Comparison of ENCODE assay signal across 8 mouse cellular contexts in genomic region chr3:32397461-32398174, GRCm38 (mm10). TPM values are rescaled to one million over a fixed set of nuclear protein-coding genes. Genes with fewer than 3 reads are reported as not detected.
DNase-seq lines count a peak whose midpoint lies in the region; ATAC-seq and TF ChIP-seq lines count a peak whose summit lies in the region.

Gene Pik3ca (plus strand): TSS chr3:32397671.

- under 1% methylated on average over 53 of the region's 65 CpGs for WGBS in embryonic facial prominence, embryonic 15.5 days
- under 1% methylated on average over 58 of the region's 65 CpGs for WGBS in liver, adult 2 months
- under 1% methylated on average over 46 of the region's 65 CpGs for WGBS in stomach, postnatal 0 days

- H3K27ac ChIP-seq in bone marrow macrophage, adult 2 months (ENCODE audit: insufficient read depth, low read depth, low read length): peak within 1 kb of the TSS; percentile 83
- H3K27ac ChIP-seq in embryonic facial prominence, embryonic 15.5 days (replicated peaks): peak within 1 kb of the TSS; percentile 99
- H3K27ac ChIP-seq in liver, adult 2 months (replicated peaks; ENCODE audit: insufficient read depth, low read depth, low read length): peak within 1 kb of the TSS; percentile 90
- peak within 1 kb of the TSS; percentile 100 for H3K27ac ChIP-seq in stomach, postnatal 0 days (replicated peaks)

- ATAC-seq in CD4-positive, CD25-positive, alpha-beta regulatory T cell, adult 4 months: peak; percentile 10
- ATAC-seq in embryonic facial prominence, embryonic 15.5 days (ENCODE audit: insufficient number of reproducible peaks, low FRiP score, low TSS enrichment, low read depth): peak; percentile 63
- ATAC-seq in stomach, postnatal 0 days (ENCODE audit: low FRiP score, low TSS enrichment): peak; percentile 62

- H3K9ac ChIP-seq in embryonic facial prominence, embryonic 15.5 days: peak within 1 kb of the TSS; percentile 96
- peak within 1 kb of the TSS; percentile 91 for H3K9ac ChIP-seq in liver, adult 2 months (ENCODE audit: low read depth, low read length)
- H3K9ac ChIP-seq in stomach, postnatal 0 days (ENCODE audit: low read length): peak within 1 kb of the TSS; percentile 96

- TF ChIP-seq CTCF in bone marrow macrophage, adult 2 months (IDR thresholded peaks at IDR 0.05; ENCODE audit: low read depth, low read length): no peak
- TF ChIP-seq CTCF in liver, adult 2 months (IDR thresholded peaks at IDR 0.05; ENCODE audit: low read depth, low read length): no peak
- no peak for TF ChIP-seq CTCF in stomach, postnatal 0 days (IDR thresholded peaks at IDR 0.05; ENCODE audit: low read depth)

- no peak for TF ChIP-seq POLR2A in bone marrow macrophage, adult 2 months (IDR thresholded peaks at IDR 0.05; ENCODE audit: borderline replicate concordance, low read depth, low read length)
- TF ChIP-seq POLR2A in liver, adult 2 months (IDR thresholded peaks at IDR 0.05; ENCODE audit: extremely low read depth, insufficient read depth, low read length): no peak

- H3K4me1 ChIP-seq in bone marrow macrophage, adult 2 months (ENCODE audit: control insufficient read depth, insufficient read depth, low read length): peaks cover 35% of the 10 kb centered on the region
- H3K4me1 ChIP-seq in embryonic facial prominence, embryonic 15.5 days: peaks cover 29% of the 10 kb centered on the region
- peaks cover 31% of the 10 kb centered on the region for H3K4me1 ChIP-seq in liver, adult 2 months (ENCODE audit: control insufficient read depth, insufficient read depth, low read length)
- H3K4me1 ChIP-seq in stomach, postnatal 0 days (replicated peaks; ENCODE audit: control insufficient read depth, insufficient read depth): peaks cover 4% of the 10 kb centered on the region; the same call in 1 of the 2 replicates

- TF ChIP-seq EP300 in stomach, postnatal 0 days (optimal IDR thresholded peaks at IDR 0.05): no peak

- H3K27me3 ChIP-seq in embryonic facial prominence, embryonic 15.5 days: no peaks in the 10 kb centered on the region
- H3K27me3 ChIP-seq in liver, adult 2 months (ENCODE audit: control insufficient read depth, insufficient read depth, low read length): no peaks in the 10 kb centered on the region
- no peaks in the 10 kb centered on the region for H3K27me3 ChIP-seq in stomach, postnatal 0 days (ENCODE audit: control insufficient read depth, insufficient read depth, low read length)

- H3K4me3 ChIP-seq in bone marrow macrophage, adult 2 months (ENCODE audit: insufficient read depth, low read length): peak within 1 kb of the TSS; percentile 65
- H3K4me3 ChIP-seq in embryonic facial prominence, embryonic 15.5 days (replicated peaks): peak within 1 kb of the TSS; percentile 89
- H3K4me3 ChIP-seq in liver, adult 2 months (ENCODE audit: insufficient read depth, low read depth, low read length): peak within 1 kb of the TSS; percentile 89
- peak within 1 kb of the TSS; percentile 81 for H3K4me3 ChIP-seq in stomach, postnatal 0 days (ENCODE audit: low read depth, low read length)

- H3K79me2 ChIP-seq in liver, adult 2 months (ENCODE audit: control insufficient read depth, insufficient read depth, low read length): peaks cover 15% of the 10 kb centered on the region

- H3K36me3 ChIP-seq in embryonic facial prominence, embryonic 15.5 days: no peaks in the 10 kb centered on the region
- no peaks in the 10 kb centered on the region for H3K36me3 ChIP-seq in liver, adult 2 months (ENCODE audit: control insufficient read depth, insufficient read depth, low read length)
- H3K36me3 ChIP-seq in stomach, postnatal 0 days (ENCODE audit: control insufficient read depth, insufficient read depth, low read length): no peaks in the 10 kb centered on the region

- peak; percentile 43 to 45 for DNase-seq in heart, adult 9 months (ENCODE audit: low spot score in 2 of 2)
- peak; percentile 48 for DNase-seq in kidney, adult 9 months
- DNase-seq in liver, adult 2 months (ENCODE audit: extremely low read depth, low read depth, low spot score): peak; percentile 48
- peak; percentile 74 for DNase-seq in neural tube, embryonic 10.5 days (ENCODE audit: extremely low spot score, low spot score)
- DNase-seq in stomach, postnatal 0 days (ENCODE audit: low spot score): peak; percentile 73

- no peaks in the 10 kb centered on the region for H3K9me3 ChIP-seq in embryonic facial prominence, embryonic 15.5 days (replicated peaks)
- H3K9me3 ChIP-seq in stomach, postnatal 0 days (ENCODE audit: control insufficient read depth, low read length): no peaks in the 10 kb centered on the region

- peak within 1 kb of the TSS; percentile 69 for H3K4me2 ChIP-seq in embryonic facial prominence, embryonic 15.5 days (replicated peaks)
- H3K4me2 ChIP-seq in stomach, postnatal 0 days (replicated peaks; ENCODE audit: low read depth): peak within 1 kb of the TSS; percentile 75

RNA-seq across cellular contexts. Expression of gene Pik3ca, which starts in this region (rescaled TPM):
- polyA plus RNA-seq in CD4-positive, CD25-positive, alpha-beta regulatory T cell, adult 4 months (2017; shearing (Covaris generic)): 10 to 100 TPM; 14.1 to 23.2 TPM
- 45.1 and 49.7 TPM in 2 replicates for polyA plus RNA-seq in bone marrow macrophage, adult 2 months (2012; ENCODE audit: insufficient read depth, insufficient read length, missing spikeins)
- 10.3 and 11.8 TPM in 2 replicates for polyA plus RNA-seq in embryonic facial prominence, embryonic 15.5 days (2015; fragmentation: Nextera tagmentation; extraction: Ambion mirVana)
- 21.1 and 23.1 TPM in 2 replicates for total RNA-seq in liver, adult 2 months (2014; rRNA removed)
- 2.4 and 2.8 TPM in 2 replicates for polyA plus RNA-seq in liver, adult 2 months (2012; rRNA removed)
- 5.8 and 6.4 TPM in 2 replicates for polyA plus RNA-seq in stomach, postnatal 0 days (2015; fragmentation: Nextera tagmentation; extraction: Ambion mirVana)

Comparison
In these comparisons a context has a peak if more than half of its experiments do, and no peak if none do; other contexts are left out.
1. Peak in every context shown above with its lines: DNase-seq, ATAC-seq, H3K4me3 ChIP-seq and H3K27ac ChIP-seq.
2. ATAC-seq: peak in every context shown above with its lines; median percentile 63 in embryonic facial prominence, embryonic 15.5 days; 62 in stomach, postnatal 0 days; 10 in CD4-positive, CD25-positive, alpha-beta regulatory T cell, adult 4 months.